Mouse (Mus musculus) heart, postnatal 0 days (tissue): ENCODE measurements at regions not wholly inside any gene's neighbourhood (a gene's known extent, or its start where the extent isn't known, plus 50 kb on each side); places are given as distances from the start of the nearest gene placed in this dataset.

Experiments used
- CTCF ChIP-seq: IDR thresholded peaks from 2 replicates; pipeline ENCODE4 v1.5.1; 2016; ENCODE audit warnings: antibody characterized with exemption, control low read depth, low read depth
- EP300 ChIP-seq: IDR thresholded peaks from 2 replicates; pipeline ENCODE4 v1.6.1; 2016; ENCODE audit warnings: antibody characterized with exemption, low read depth

DNA sequence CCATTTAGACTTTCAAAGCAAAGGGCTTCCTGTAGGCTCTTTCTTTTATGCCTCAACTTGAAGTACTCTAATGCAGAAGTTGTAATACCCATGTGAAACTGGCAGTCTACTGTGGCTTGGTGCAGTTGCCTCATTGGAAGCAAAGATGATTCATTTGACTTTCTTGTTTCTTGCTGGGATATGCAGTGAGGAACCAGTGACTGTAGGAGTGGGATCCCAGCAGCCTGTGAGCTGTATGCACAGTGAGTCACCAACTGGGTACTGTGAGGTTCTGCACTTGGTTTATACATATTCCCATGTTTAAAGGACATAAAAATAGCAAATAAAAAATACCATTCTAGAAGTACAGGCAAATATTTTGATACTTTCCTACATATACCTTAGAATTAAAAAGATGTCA is 202.6 kb downstream of the Ttc32 start:
- TF ChIP-seq EP300, result no peak
- no peak for TF ChIP-seq CTCF
